Mouse (Mus musculus) CH12F3 (cell line): Measurements from ENCODE around the gene A630095N17Rik.

Experiments
- in situ Hi-C: fragments of 300-500 bp; cut with MboI; formaldehyde crosslinking; loops from 2 replicates; pipeline ENCODE4 v1.14.3; 2020; ENCODE audit warnings: low sequenced_read_pairs

A630095N17Rik gene

DNA sequence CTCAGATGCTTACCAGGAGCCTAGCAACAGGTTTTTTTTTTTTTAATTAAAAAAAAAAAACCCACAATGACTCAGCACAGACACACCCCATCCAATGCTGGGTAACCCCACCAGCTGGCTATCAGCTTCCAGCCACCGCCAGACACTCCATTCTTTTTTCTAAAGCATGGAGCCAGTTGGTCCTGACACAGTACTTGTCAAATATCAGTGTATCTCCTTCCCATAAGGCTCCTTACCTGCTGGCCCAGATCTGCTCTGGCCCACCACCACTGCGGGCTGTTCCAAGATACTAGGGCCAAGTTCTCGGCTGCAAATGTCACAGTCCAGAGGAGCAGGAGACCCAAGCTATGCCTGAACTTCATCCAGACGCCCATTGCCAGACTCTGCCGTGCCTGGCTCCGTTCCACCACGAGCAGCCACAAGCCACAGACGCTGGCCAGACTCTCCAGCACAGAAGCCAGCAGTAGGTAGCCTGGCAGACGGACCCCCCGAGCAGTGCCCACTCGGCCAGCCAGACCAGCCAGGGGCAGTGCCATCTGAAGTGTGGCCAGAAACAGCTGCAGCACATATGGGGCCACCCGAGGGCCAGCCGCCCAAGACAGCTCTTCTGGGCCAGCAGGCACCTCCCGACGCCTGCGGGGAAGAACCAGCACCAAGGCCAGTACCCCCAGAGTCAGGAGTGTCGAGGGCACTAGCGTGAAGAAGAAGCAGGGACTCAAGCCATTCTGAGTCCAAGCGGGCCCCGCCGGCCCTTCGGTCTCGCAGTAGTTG is 52.4 kb downstream of the A630095N17Rik start:
- in situ Hi-C loops: no loop called here
